Mouse (Mus musculus) spleen, adult 10 weeks (tissue): ENCODE measurements around the gene Aldh4a1. TPM values are rescaled to one million over a fixed set of nuclear protein-coding genes. Genes with fewer than 3 reads are reported as not detected.

ENCODE experiments used
- polyA plus RNA-seq: library from polyadenylated mRNA; stranded (reverse); fragments of 350-450 nt; fragmentation: Illumina TruSeq; extraction: RNeasy Lipid Tissue Mini Kit (QIAGEN cat#74804); gene quantifications from one replicate; pipeline ENCODE4 v1.2.3, GENCODE M21; 2015; ENCODE audit warnings: low replicate concordance; ENCODE audit not compliant: insufficient read depth

The Aldh4a1 gene
- polyA plus RNA-seq, result 8.1 TPM

DNA sequence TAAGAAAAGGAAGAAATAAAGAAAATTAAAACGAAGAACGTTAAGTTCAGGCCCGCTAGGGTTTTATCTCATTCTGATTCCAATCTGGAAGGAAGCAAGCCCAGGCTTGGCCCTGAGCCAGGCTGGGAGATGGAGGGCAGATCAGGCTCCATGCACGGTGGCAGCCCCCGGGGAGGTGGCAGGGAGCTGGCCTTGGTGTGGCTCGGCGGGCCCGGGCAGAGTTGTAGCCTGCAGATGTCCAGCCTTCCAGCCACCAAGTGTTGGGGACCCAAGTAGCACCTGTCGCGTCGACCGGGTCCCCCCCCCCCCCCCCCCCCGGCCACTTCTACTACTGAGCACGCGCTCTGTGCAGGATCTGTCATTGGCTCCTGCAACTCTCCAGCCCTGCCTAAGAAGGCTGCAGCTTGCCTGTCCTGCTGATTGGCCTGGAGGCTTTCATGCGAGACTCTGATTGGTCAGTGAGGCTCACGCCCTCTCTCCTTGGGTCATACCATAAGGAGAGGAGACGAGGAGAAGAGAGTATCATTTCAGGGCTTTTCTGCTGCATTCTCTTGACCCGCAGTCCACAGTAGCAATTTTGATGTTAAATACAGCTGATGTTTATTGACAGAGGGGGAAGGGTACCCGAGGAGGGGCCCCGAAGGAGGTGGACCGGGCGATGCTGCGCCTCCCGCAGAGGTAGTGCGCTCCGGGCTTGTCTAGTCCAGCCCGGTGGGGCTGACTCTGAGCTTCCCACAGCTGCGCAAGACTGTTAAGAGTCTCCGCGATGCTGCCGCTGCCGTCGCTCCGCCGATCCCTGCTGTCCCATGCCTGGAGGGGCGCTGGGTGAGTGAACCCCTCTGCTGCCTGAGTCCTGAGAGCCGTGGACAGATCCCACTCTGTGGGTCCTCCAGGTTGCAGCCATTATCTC lies at the start of gene Aldh4a1:
Gene Aldh4a1 (plus strand): TSS at position 494 of the 910 bp plus-strand sequence.

DNA sequence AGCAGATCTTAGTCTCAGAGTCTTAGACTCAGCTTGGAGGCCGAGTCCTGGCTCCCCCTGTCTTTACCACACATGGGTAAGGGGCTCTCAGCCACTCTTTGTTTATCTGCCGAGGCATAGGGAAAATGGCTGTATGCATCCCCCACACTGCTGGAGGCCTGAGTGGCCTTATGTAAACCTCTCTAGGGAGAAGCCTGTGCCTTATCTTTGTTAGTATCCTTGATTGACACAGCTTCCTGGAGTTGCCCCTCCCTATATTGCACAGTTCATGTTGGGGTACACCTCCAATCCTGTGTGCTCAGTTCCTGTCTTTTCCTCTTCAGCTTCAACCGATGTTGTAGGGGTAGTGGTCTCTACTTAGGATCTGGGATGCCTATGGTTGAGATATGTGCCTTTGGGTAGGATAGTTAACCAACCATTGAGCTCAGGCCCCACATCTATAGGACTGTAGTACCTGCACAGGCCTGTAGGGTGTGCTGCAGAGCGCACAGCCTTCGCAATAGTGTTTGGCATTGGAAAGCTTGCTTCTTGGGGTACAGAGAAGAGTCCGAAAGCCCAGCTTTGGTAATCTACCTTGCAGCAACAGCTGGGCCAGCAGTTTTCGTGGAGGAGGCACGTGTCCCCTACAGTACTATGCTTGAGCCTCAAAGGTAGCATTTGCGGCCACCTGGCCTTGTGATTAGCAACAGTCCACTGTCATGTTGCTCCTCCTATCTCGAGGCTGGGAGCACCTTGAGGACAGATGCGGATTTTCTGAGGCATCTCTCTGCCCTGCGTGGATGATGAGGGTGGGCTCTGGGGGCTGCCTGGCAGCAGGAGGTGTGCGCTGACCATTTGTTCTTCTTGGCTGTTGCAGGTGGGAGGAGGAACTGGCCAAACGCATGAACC lies 20.1 kb upstream of the Aldh4a1 start, which contains the start of gene Gm21969:
Gene Gm21969 (plus strand): TSS at position 830 of the 888 bp plus-strand sequence.

DNA sequence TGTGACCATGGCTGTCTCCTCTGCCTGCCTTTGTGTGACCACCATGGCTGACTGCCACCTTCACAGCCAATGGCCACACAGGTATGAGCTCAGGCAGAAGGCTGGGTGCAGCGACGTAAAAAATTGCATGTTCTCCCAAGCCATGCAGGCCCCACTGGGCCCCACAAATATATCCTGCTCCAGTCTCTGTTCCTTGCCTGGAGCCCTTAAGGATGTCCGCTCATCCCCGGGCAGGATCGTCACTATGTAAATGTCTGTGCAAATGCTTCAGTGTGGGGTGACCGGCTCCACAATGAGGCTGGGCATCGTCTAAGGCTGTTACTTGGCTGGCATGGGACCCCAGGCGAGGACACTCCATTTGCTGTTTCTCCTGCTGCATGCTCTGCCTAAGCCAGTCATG lies 30.6 kb downstream of the Aldh4a1 start, which contains the start of gene Tas1r2:
Gene Tas1r2 (plus strand): TSS at position 301 of the 400 bp plus-strand sequence.

Other genes starting within 250 kb of the Aldh4a1 start
- 6.7 TPM for gene Iffo2, start 92.3 kb upstream of the Aldh4a1 start, polyA plus RNA-seq
- gene Gm21969, start 19.7 kb upstream of the Aldh4a1 start, polyA plus RNA-seq, result not detected
- not detected for gene Tas1r2, start 30.7 kb downstream of the Aldh4a1 start, polyA plus RNA-seq
- gene Pax7, start 210.7 kb downstream of the Aldh4a1 start, polyA plus RNA-seq, result 0.33 TPM